Mouse (Mus musculus) MEL (cell line): ENCODE results near the gene Zfp365. TPM values are rescaled to one million over a fixed set of nuclear protein-coding genes. Genes with fewer than 3 reads are reported as not detected.

Source experiments
- DNase-seq: peaks from one replicate; pipeline ENCODE4 v3.0.0; 2011; ENCODE audit warnings: low read depth, low spot score
- H3K27ac ChIP-seq: 2 replicates; pipeline ENCODE4 v1.5.1; 2012; ENCODE audit warnings: low read depth, mild to moderate bottlenecking, control low read depth, low read length, moderate library complexity; ENCODE audit not compliant: control insufficient read depth
- H3K27me3 ChIP-seq, 2 experiments: fragments of 150-350 bp in 1 of 2; sonication (generic) in 1 of 2; 2 replicates each; pipeline ENCODE4 v1.6.1; 2012; ENCODE audit warnings: low read length in 2 of 2, mild to moderate bottlenecking in 2 of 2, improper control_type of control experiment in 1 of 2, moderate library complexity in 1 of 2; ENCODE audit not compliant: insufficient read depth in 2 of 2, control insufficient read depth in 1 of 2
- H3K36me3 ChIP-seq, 2 experiments: 2 replicates each; pipeline ENCODE4 v1.6.1; 2012 to 2014; ENCODE audit warnings: low read length in 2 of 2, improper control_type of control experiment in 1 of 2, inconsistent platforms in 1 of 2, mild to moderate bottlenecking in 1 of 2; ENCODE audit not compliant: insufficient read depth in 2 of 2, control insufficient read depth in 1 of 2
- H3K4me1 ChIP-seq, 2 experiments: fragments of 150-350 bp in 1 of 2; sonication (generic) in 1 of 2; 2 replicates each; pipeline ENCODE4 v1.6.1; 2012; ENCODE audit warnings: low read length in 2 of 2, improper control_type of control experiment in 1 of 2, mild to moderate bottlenecking in 1 of 2; ENCODE audit not compliant: insufficient read depth in 2 of 2, control insufficient read depth in 1 of 2
- H3K4me3 ChIP-seq, 2 experiments: fragments of 150-350 bp in 1 of 2; sonication (generic) in 1 of 2; 2 replicates each; pipeline ENCODE4 v1.5.1; 2012; ENCODE audit warnings: low read depth in 2 of 2, low read length in 2 of 2, mild to moderate bottlenecking in 2 of 2, moderate library complexity in 2 of 2, control low read depth in 1 of 2, improper control_type of control experiment in 1 of 2; ENCODE audit not compliant: control insufficient read depth in 1 of 2, insufficient read depth in 1 of 2
- H3K79me2 ChIP-seq: 2 replicates; pipeline ENCODE4 v1.6.1; 2012; ENCODE audit warnings: mild to moderate bottlenecking, low read length, moderate library complexity; ENCODE audit not compliant: control insufficient read depth, poor library complexity, insufficient read depth
- H3K9ac ChIP-seq: 2 replicates; pipeline ENCODE4 v1.6.1; 2012; ENCODE audit warnings: low read depth, mild to moderate bottlenecking, control low read depth, low read length, moderate library complexity; ENCODE audit not compliant: control insufficient read depth, poor library complexity, severe bottlenecking
- H3K9me3 ChIP-seq: fragments of 150-350 bp; sonication (generic); replicated peaks from 2 replicates; pipeline ENCODE4 v1.6.1; 2012; ENCODE audit warnings: mild to moderate bottlenecking, low read length, improper control_type of control experiment, moderate library complexity; ENCODE audit not compliant: insufficient read depth
- BHLHE40 ChIP-seq: IDR thresholded peaks from 2 replicates; pipeline ENCODE4 v1.6.1; 2012; ENCODE audit warnings: low read depth, mild to moderate bottlenecking, inconsistent platforms, low read length, improper control_type of control experiment, borderline replicate concordance
- CTCF ChIP-seq, 3 experiments: IDR thresholded peaks in 2 of 3; conservative IDR thresholded peaks in 1 of 3; 2 replicates each; pipeline ENCODE4 v1.5.1; 2011 to 2012; ENCODE audit warnings: low read length in 3 of 3, low read depth in 2 of 3, mild to moderate bottlenecking in 2 of 3, improper control_type of control experiment in 1 of 3, inconsistent platforms in 1 of 3, mixed read lengths in 1 of 3, moderate library complexity in 1 of 3; ENCODE audit not compliant: control insufficient read depth in 1 of 3, insufficient read depth in 1 of 3, poor library complexity in 1 of 3, severe bottlenecking in 1 of 3
- E2F4 ChIP-seq: IDR thresholded peaks from 2 replicates; pipeline ENCODE4 v1.6.1; 2011; ENCODE audit warnings: low read depth, low read length, improper control_type of control experiment, borderline replicate concordance
- ELF1 ChIP-seq: IDR thresholded peaks from 2 replicates; pipeline ENCODE4 v1.6.1; 2014; ENCODE audit warnings: low read depth, mild to moderate bottlenecking, inconsistent platforms, low read length, improper control_type of control experiment, moderate library complexity
- ETS1 ChIP-seq: IDR thresholded peaks from 2 replicates; pipeline ENCODE4 v1.6.1; 2012; ENCODE audit warnings: low read depth, mild to moderate bottlenecking, inconsistent platforms, low read length, improper control_type of control experiment, moderate library complexity
- GATA1 ChIP-seq: IDR thresholded peaks from 2 replicates; pipeline ENCODE4 v1.6.1; 2011; ENCODE audit warnings: low read depth, low read length, improper control_type of control experiment
- JUND ChIP-seq: IDR thresholded peaks from 2 replicates; pipeline ENCODE4 v1.6.1; 2011; ENCODE audit warnings: low read depth, mild to moderate bottlenecking, improper control_type of control experiment, low read length
- KAT2A ChIP-seq: conservative IDR thresholded peaks from 2 replicates; pipeline ENCODE4 v1.6.1; 2012; ENCODE audit warnings: low read depth, low read length, improper control_type of control experiment, inconsistent platforms
- MAX ChIP-seq: IDR thresholded peaks from 2 replicates; pipeline ENCODE4 v1.6.1; 2011; ENCODE audit warnings: low read length, improper control_type of control experiment
- MAZ ChIP-seq: IDR thresholded peaks from 2 replicates; pipeline ENCODE4 v1.6.1; 2012; ENCODE audit warnings: low read depth, mild to moderate bottlenecking, inconsistent platforms, low read length, improper control_type of control experiment
- MYB ChIP-seq: IDR thresholded peaks from 2 replicates; pipeline ENCODE4 v1.6.1; 2011; ENCODE audit warnings: mild to moderate bottlenecking, low read depth, low read length, improper control_type of control experiment
- NELFE ChIP-seq: IDR thresholded peaks from 2 replicates; pipeline ENCODE4 v1.6.1; 2011; ENCODE audit warnings: low read depth, low read length, improper control_type of control experiment
- NRF1 ChIP-seq: IDR thresholded peaks from 2 replicates; pipeline ENCODE4 v1.6.1; 2014; ENCODE audit warnings: low read depth, mild to moderate bottlenecking, inconsistent platforms, low read length, improper control_type of control experiment, moderate library complexity; ENCODE audit not compliant: poor library complexity, insufficient read depth, severe bottlenecking
- POLR2AphosphoS5 ChIP-seq: IDR thresholded peaks from 2 replicates; pipeline ENCODE4 v1.6.1; 2012; ENCODE audit warnings: low read depth, borderline replicate concordance, mild to moderate bottlenecking, inconsistent platforms, low read length, moderate library complexity, mixed read lengths
- RCOR1 ChIP-seq: IDR thresholded peaks from 2 replicates; pipeline ENCODE4 v1.6.1; 2012; ENCODE audit warnings: low read depth, mild to moderate bottlenecking, inconsistent platforms, low read length, improper control_type of control experiment
- TCF12 ChIP-seq: IDR thresholded peaks from 2 replicates; pipeline ENCODE4 v1.6.1; 2014; ENCODE audit warnings: low read depth, mild to moderate bottlenecking, inconsistent platforms, low read length, improper control_type of control experiment, moderate library complexity
- USF2 ChIP-seq, 2 experiments: IDR thresholded peaks; 2 replicates each; pipeline ENCODE4 v1.6.1; 2011 to 2012; ENCODE audit warnings: improper control_type of control experiment in 2 of 2, low read length in 2 of 2, borderline replicate concordance in 1 of 2, inconsistent platforms in 1 of 2, low read depth in 1 of 2, mild to moderate bottlenecking in 1 of 2; ENCODE audit not compliant: insufficient read depth in 1 of 2
- ZC3H11A ChIP-seq: IDR thresholded peaks from 2 replicates; pipeline ENCODE4 v1.6.1; 2012; ENCODE audit warnings: low read depth, mild to moderate bottlenecking, inconsistent platforms, low read length, improper control_type of control experiment
- ZKSCAN1 ChIP-seq: IDR thresholded peaks from 2 replicates; pipeline ENCODE4 v1.6.1; 2012; ENCODE audit warnings: low read depth, mild to moderate bottlenecking, inconsistent platforms, low read length, improper control_type of control experiment, moderate library complexity
- ZNF384 ChIP-seq: IDR thresholded peaks from 2 replicates; pipeline ENCODE4 v1.6.1; 2012; ENCODE audit warnings: low read depth, mild to moderate bottlenecking, inconsistent platforms, low read length, improper control_type of control experiment
- polyA plus RNA-seq, 2 experiments: library from polyadenylated mRNA; stranded (reverse) in 1 of 2; unstranded in 1 of 2; fragments of >175 nt in 1 of 2; fragments of >200 nt in 1 of 2; gene quantifications; 2 replicates each; pipeline versions ENCODE4 v1.2.1 to v1.2.4; 2012; ENCODE audit warnings: low replicate concordance in 2 of 2, low read depth in 1 of 2; ENCODE audit not compliant: insufficient read length in 2 of 2, insufficient read depth in 1 of 2, missing spikeins in 1 of 2
- total RNA-seq: library from RNA; depleted of rRNA; stranded (reverse); fragments of 300-350 nt; gene quantifications from 2 replicates; pipeline ENCODE4 v1.2.3, GENCODE M21; 2012

The Zfp365 gene
- total and polyA plus RNA-seq, 3 experiments: not detected

- no peaks in the 10 kb centered on the region for H3K79me2 ChIP-seq
- DNase-seq: no peak
- H3K9ac ChIP-seq: no peak overlapping the region
- no peaks in the 10 kb centered on the region for H3K4me1 ChIP-seq
- H3K36me3 ChIP-seq: no peaks in the 10 kb centered on the region
- TF ChIP-seq E2F4: no peak
- TF ChIP-seq MYB: no peak
- no peak for TF ChIP-seq ZC3H11A
- no peak for TF ChIP-seq TCF12
- no peak for TF ChIP-seq GATA1
- TF ChIP-seq CTCF (IDR thresholded peaks at IDR 0.05 in 2 of 3, conservative IDR thresholded peaks at IDR 0.05 in 1 of 3; ENCODE audit: control insufficient read depth in 1 of 3, insufficient read depth in 1 of 3, low read depth in 2 of 3, low read length in 3 of 3, poor library complexity in 1 of 3, severe bottlenecking in 1 of 3): no peak
- TF ChIP-seq RCOR1: no peak
- TF ChIP-seq ZKSCAN1: no peak
- no peak for TF ChIP-seq ZNF384
- TF ChIP-seq MAX: no peak
- no peak for TF ChIP-seq MAZ
- no peak for TF ChIP-seq ELF1
- TF ChIP-seq NRF1: no peak
- no peaks in the 10 kb centered on the region for H3K27me3 ChIP-seq
- H3K27ac ChIP-seq: no peak overlapping the region
- H3K9me3 ChIP-seq: no peaks in the 10 kb centered on the region
- no peak overlapping the region for H3K4me3 ChIP-seq
Observed at GRCm38 (mm10) chr10:67898355-67898935, 14.0 kb downstream of the Zfp365 start.

- Histone ChIP-seq H3K27ac (no peak overlapping the region), H3K4me3 (no peak overlapping the region), H3K4me1 (no peaks in the 10 kb centered on the region), H3K9ac (no peak overlapping the region), H3K36me3 (no peaks in the 10 kb centered on the region), H3K79me2 (no peaks in the 10 kb centered on the region), H3K27me3 (no peaks in the 10 kb centered on the region), H3K9me3 (no peaks in the 10 kb centered on the region)
- no peak for TF ChIP-seq MAX
- TF ChIP-seq MYB: no peak
- TF ChIP-seq ETS1: no peak
- no peak for TF ChIP-seq JUND
- TF ChIP-seq USF2 (IDR thresholded peaks at IDR 0.05; ENCODE audit: borderline replicate concordance in 1 of 2, insufficient read depth in 1 of 2, low read depth in 1 of 2, low read length in 2 of 2): no peak
- TF ChIP-seq KAT2A: no peak
- no peak for TF ChIP-seq GATA1
- TF ChIP-seq NELFE: no peak
- no peak for TF ChIP-seq POLR2AphosphoS5
- TF ChIP-seq CTCF (IDR thresholded peaks at IDR 0.05 in 2 of 3, conservative IDR thresholded peaks at IDR 0.05 in 1 of 3; ENCODE audit: control insufficient read depth in 1 of 3, insufficient read depth in 1 of 3, low read depth in 2 of 3, low read length in 3 of 3, poor library complexity in 1 of 3, severe bottlenecking in 1 of 3): no peak
- TF ChIP-seq BHLHE40: no peak
- no peak for DNase-seq
Observed at GRCm38 (mm10) chr10:67897281-67897680, 15.2 kb downstream of the Zfp365 start.
